Mouse (Mus musculus): Measurements from ENCODE around the gene Sct. TPM values are rescaled to one million over a fixed set of nuclear protein-coding genes. Genes with fewer than 3 reads are reported as not detected.

The Sct gene
- under 1 TPM in 1 of 2 experiments, not detected in 1; 0.48 TPM for total RNA-seq (2021)

DNA sequence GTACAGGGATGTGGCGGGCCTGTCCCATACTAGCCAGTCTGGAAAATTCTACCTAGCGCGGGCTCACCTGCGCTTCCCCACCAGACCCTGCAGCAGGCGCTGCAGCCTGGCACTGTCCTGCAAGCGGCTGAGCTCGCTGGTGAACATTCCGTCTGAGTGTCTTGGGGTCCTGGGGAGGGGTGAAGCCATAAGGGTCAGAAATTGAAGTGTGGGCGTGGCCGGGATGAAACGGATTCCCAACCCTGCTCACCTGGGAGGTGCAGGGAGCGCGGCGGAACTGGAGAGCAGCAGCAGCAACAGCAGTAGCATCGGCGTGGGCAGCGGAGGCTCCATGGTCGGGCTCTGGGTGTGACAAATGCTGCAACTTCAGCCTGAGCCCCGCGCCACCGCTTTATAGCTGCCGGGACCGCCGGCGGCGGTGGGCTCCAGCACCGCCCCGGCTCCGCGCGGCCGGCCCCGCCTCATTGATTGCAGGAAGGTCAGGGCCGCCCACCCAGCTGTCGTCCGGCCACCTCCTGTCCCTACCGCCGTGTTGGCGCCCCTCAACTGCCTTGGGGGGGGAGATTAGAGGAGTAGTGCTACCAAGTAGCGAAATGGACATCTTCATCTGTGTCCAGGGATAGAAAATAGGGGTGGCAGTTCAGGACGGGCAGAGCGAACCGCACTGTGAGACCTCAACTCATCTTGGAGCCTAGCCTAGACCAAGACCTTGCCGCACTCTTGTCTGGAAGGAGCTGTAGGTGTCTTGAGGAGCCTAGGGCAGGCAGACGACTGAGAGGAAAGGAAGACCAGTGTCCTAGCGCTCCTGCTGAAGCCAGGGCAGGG is at the start of gene Sct:
Gene Sct, minus strand, starts transcription at position 368 of the 825 bp plus-strand sequence.
- DNase-seq, result no peak
- intact Hi-C loops (cut with DNase I), result no loop called here

DNA sequence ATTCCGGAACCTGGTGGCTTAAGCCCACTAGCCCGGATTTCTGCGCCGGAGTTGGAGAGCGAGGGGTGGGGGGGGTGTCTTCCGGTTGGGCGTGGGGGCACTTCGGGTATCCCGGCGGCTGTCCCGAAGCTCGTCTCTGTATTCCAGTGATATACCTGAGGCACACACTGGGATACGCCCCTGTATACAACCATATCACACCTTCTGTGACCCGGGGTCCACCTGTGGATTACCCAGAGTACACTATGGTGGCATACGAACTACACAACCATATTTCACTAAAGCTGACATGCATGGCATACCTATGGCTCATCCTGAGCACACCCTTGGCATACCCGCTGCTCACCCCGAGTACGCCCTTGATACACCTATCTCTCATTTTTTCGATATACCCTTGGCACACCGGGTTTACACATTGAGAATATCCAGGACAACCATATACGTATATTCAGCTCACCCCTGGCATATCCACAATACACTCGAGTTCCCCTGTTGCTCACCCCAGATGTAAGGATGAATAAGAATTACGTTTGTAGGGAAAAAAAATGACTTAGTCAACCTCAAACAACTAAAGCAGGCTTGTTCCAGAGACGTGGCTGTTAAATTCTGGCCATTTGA is 49.5 kb upstream of the Sct start:
- intact Hi-C loops (cut with DNase I), result loop anchor here (5.0 kb wide), 1 partner anchor 64 kb away; the partner anchor contains the start of gene Taldo1
- DNase-seq, result no peak

DNA sequence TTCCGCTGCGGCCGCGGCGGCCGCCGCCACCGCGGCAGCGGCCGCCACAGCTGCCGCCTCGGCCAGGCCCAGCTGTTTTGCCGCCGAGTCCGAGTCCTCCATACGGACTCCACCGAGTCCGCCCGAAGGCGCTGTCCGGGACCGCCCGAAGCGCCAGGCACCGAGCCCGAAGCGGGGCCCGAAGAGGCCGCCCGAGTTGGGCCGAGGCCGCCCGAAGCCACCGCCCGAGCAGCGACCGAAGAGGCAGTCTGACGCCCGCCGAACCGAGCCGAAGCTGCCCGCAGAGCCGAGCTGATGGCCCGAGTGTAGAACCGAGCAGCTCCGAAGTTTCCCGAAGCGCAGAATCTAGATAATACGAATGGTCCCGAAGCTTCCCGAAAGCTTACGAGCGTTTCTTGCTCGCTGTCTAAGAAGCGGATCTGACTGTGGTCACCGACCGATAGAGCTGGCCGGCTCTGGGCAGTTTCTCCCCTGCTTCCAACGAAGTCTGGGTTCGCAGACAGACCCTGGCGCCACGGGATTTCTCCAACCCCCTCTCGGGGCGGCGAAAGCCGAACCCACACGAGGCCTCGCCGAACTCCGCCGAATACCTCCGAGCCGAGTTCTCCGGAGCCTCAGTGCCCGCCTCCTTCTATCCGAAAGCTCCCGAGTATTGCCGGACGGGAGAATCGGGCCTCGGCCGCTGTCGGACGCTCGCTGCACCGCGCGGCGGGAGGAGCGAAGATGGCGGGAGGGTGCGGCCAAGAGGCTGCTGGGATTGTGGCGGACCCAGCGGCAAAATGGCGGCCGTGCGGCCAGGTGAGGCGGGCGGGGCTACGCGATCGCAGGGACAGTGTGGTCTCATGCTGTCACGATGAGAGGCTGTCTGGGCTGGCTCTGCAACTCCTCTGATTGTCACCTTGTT is 48.8 kb upstream of the Sct start, which contains the start of the genes Deaf1 and Tmem80:
Gene Deaf1, minus strand, starts transcription at position 222 of the 904 bp plus-strand sequence.
Gene Tmem80, plus strand, starts transcription at position 271 of the 904 bp plus-strand sequence.
- peak; percentile 99 to 100 for DNase-seq
- intact Hi-C loops (cut with DNase I), result loop anchor here (5.0 kb wide), 1 partner anchor 65 kb away; the partner anchor contains the start of gene Taldo1

DNA sequence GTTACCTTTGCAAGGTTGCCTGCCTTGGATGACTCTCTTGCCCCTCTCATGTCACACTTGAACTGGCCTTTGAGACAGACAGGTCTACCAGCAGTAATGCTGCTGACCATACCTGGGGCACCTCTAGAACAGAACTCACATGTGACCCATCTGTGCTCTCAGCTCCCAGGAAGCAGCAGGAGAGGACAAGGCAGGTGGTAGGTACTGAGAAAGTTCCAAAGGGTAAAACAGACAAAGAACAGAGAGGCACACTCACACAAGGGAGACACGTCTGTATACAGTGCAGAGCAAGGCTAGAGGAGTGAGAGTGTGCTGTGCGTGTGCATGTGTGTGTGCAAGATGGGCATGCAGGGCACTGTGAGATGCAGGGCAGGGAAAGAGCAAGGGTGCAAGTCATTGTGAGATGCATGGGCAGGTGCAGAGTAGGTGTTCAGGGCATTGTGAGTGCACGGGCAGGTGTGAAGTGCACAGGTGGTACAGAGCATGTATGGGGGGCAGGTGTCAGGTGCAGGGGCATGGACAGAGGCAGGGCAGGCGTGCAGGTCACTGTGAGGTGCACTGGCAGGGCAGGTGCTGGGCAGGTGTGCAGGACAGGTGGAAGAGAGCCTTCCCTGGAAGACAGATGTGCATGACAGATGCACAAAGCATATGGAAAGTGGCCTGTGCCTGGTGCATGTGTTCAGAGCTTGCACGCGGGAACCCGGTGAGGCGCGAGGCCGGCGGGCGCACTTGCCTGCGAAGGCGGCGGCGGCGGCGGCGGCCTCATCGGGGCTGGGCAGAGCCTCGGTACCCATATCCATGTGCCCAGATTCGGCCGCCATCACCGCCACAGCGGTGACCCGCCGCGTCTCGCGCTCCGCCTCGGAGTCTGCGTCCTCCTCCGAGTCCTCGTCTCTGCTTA is 47.9 kb upstream of the Sct start:
- no peak for DNase-seq
- intact Hi-C loops (cut with DNase I), result loop anchor here (5.0 kb wide), 1 partner anchor 66 kb away; the partner anchor contains the start of gene Taldo1

DNA sequence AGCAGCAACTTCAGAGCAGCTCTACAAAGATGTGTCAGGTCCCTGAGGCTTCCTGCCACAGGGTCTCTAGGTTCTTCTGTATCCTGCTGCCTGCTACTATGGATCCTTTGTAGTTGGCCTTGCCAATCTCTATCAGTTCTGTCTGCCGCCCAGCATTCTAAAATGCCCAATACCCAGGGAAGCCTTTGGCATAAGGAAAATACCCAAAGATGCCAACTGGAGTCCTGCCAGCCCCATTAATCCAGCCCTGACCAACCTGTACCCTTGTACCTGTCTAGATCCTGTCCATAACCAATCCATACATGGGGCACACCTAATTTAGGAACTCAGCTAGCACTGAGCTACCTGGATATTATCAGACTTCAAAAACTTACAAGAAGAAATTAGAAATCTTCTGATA is 45.8 kb upstream of the Sct start:
- DNase-seq, result no peak
- intact Hi-C loops (cut with DNase I), result loop anchor here (5.0 kb wide), 1 partner anchor 68 kb away; the partner anchor contains the start of gene Taldo1

DNA sequence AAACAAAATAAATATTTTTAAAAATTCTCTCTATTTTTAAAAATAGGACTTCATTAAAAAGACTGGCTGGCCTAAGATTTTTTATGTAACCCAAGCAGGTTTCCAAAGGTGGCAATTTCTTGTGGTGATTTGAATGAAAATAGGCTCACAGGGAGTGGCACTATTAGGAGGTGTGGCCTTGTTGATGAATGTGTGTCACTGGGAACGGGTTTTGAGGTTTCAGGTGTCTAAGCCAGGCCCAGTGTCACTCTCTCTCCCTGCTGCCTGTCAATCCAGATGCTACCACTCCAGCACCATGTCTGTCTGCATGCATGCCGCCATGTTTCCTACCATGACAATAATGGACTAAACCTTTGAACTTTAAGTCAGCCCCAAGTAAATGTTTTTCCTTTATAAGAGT is 40.5 kb upstream of the Sct start:
- intact Hi-C loops (cut with DNase I), result no loop called here
- DNase-seq, result no peak

DNA sequence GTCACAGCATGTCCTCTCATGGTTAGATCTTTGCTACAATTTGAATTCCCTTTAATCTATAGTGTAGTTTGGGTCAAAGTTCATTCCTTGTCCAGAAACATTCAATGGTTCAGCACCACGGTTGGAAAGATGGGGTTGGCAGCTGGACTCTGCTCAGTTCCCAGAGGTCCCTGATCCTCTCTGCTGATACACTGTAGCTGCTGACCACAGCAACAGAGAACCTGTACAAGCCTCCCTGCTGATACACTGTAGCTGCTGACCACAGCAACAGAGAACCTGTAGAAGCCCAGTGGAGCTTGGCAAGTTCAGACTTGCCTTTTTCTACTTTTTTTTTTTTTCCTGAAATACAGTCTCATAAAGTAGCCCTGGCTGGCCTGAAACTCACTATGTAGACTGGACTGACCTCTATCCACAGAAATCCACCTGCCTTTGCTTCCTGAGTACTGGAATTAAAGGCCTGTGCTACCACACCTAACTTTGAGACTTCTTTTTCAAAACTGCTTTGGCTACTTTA is 38.7 kb upstream of the Sct start:
- no peak for DNase-seq
- intact Hi-C loops (cut with DNase I), result no loop called here

DNA sequence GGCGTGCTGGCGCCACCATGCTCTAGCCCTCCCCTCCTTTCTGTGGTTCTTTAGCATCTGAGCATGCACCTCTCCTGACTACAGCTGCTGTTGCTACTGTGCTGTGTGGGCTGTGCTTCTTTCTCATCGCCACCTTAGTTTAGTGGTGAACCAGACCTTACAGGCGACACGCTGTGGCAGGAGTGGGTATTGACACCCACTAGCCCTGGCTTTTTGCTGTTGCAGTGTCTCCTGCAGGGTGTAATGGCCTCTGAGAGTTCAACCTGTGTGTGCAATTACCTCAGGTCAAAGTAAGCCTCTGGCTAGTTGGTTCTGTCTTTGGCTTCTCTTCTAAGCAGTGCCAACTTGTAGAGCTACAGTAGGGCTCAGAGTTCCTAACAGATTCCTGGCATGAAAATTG is 37.0 kb upstream of the Sct start:
- DNase-seq, result peak; percentile 29 to 53
- intact Hi-C loops (cut with DNase I), result no loop called here

DNA sequence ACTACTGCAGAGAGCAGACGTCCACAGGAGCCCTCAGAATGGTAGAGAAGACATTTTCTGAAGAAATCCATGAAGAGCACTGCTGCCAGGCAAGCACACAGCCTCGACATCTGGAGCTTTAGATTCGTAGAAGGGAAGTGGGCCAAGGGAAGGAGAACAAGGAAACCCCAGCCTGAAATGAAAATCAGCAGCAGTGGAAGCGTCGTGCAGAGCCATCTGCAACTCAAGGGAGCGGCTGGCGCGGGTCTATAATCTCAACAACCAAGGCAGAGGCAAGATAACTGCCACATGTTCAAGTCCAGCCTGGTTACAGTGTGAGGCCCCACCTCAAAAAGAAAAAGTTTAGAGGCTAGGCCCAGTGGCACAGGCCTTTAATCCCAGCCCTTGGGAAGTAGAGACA is 36.1 kb upstream of the Sct start:
- no peak for DNase-seq
- intact Hi-C loops (cut with DNase I), result no loop called here

DNA sequence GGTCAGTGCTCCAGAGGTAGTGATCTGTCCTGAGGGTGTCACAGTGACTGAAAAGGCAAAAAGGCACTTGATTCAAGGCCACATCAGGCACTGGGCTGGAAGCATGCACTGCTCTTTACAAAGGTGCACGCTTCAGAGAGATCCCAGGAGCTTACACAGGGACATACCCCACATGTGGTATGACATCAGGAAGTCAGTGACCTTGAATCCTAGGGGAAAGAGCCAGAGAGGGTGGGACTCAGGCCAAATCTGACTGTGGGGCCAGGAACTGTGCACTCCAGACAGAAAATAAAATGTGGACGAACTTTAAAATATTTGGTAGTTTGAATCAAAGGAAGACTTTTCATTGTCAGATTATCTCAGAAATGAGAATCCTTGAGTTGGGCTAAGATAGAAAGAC is 35.5 kb upstream of the Sct start:
- intact Hi-C loops (cut with DNase I), result no loop called here
- no peak for DNase-seq

DNA sequence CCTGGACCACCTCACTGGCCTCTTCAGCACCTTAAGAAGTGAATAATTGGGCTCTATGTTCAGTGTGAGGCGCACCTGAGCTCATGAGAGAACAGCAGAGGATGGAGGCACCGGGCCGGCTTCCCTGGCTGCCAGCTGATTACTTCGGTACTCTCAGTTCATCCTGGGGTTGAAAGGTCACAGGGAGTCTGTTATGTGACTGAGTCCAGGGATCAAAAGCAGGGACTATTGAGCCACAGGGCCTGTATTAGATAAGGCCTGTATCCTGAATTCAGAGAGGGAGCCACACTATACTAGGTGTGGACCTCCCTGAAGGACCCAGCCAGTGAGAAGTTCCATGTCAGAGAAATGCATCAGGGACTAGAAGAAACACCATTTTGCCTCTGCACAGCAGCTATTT is 25.6 kb upstream of the Sct start:
- no peak for DNase-seq
- intact Hi-C loops (cut with DNase I), result no loop called here

DNA sequence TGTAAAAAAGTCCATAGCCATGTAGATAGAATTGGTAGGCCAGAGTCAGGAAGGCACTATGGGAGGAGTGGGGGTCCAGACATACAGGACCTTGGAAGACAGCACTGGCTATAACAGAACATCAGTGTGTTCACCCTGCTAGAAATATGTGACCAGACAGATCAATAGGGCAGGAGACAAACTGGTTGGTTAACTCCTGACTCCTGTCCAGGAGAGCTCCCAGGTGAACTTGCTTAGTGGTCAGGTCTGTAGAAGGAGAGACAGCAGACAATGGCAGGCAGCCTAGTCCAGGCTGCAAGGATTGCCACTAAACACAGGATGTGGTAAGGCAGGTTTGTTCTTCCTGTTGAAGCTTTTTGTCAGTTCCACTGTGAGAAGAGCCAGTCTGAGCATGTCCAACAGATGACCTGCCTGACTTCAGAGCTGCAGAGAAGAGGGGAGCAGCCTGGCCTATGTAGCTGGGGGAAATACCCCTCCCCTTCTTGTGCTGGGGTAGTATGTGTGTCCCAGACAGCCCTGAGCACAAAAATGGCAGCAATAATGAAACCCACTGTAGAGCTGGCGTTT is 23.9 kb upstream of the Sct start:
- no peak for DNase-seq
- intact Hi-C loops (cut with DNase I), result loop anchor here (1.0 kb wide), 1 partner anchor 15 kb away; no protein-coding TSS in a partner anchor

DNA sequence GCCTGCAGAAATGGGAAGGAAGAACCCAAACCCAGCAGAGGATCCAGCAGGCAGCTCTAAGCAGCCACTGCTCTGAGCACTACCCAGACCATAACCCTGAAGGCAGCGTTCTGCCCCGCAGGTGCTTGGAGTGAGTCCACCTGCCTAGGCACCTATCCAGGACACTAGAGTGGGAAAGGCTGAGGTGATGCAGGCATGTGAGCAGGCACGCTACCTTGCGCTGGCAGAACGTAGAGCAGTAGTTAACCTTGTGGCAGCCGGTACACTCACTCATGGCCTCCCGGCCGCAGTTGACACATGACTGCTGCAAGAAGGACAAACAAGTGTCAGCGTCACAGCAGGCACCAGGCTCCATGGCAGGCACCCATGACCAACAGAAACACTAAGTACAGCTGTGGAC is 22.5 kb upstream of the Sct start:
- intact Hi-C loops (cut with DNase I), result no loop called here
- no peak for DNase-seq

DNA sequence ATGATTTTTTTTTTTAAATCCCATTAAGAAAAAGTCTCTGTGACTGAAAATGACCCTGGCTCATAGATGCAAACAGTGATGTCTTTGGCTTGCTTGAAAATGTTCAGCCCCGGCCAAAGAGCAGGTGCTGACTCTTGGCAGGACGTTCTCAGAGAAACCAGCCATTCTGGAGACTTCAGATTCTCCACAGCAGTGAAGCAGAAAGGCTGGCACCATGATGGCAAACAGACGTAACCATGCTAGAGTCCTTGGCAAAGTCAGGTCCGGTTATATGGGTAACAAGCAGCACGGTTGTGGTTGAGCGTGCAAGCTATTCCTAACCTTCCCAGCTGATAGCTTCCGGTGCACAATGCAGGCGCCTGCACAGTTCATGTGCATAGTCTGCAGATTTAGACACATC is 20.2 kb upstream of the Sct start:
- DNase-seq, result no peak

DNA sequence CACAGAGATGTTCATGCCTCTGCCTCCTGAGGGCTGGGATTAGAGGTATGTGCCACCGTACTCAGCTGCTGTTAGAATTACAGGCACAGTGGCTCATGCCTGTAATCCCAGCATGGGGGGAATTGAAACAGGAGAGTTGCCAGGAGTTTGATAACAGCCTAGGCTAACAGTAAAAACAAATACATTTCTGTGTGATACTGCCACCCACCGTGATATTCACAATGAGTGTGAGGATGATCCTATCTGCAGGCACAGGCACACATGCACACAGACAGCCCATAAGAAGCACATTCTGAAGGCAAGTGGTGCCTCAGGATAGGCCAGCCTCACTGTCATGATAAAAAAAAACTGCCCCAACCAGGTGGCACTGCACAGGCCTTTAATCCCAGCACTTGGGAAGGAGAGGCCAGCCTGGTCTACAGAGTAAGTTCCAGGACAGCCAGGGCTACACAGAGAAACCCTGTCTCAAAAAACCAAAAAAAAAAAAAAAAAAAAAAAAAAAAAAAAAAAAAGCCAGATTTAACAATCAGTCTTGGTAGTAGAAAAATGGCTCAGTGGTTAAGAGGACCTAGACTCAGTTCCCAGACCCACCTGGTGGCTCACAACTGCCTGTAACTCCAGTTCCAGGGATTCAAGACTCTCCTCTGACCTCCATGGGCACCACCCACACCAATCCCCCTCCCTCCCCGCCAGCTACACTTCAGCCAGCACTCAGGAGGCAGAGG is 19.2 kb upstream of the Sct start:
- no peak for DNase-seq
- intact Hi-C loops (cut with DNase I), result no loop called here

More for the DNA sequence above, 20.2 kb upstream of the Sct start:
- intact Hi-C loops (cut with DNase I), result no loop called here

DNA sequence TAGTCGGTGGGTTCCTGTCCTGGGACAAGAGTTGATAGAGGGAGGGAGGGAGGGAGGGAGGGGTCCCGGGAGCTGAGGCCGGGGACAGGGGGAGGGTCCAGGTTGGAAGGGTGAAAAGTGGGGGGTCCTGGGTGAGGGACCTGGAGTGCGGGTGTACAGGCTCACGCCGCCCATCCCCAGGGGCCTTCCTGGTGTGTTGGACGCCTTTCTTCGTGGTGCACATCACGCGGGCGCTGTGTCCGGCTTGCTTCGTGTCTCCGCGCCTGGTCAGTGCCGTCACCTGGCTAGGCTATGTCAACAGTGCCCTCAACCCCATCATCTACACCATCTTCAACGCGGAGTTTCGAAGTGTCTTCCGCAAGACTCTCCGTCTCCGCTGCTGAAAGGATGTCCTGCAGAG is 15.5 kb upstream of the Sct start:
- no peak for DNase-seq
- intact Hi-C loops (cut with DNase I), result no loop called here

DNA sequence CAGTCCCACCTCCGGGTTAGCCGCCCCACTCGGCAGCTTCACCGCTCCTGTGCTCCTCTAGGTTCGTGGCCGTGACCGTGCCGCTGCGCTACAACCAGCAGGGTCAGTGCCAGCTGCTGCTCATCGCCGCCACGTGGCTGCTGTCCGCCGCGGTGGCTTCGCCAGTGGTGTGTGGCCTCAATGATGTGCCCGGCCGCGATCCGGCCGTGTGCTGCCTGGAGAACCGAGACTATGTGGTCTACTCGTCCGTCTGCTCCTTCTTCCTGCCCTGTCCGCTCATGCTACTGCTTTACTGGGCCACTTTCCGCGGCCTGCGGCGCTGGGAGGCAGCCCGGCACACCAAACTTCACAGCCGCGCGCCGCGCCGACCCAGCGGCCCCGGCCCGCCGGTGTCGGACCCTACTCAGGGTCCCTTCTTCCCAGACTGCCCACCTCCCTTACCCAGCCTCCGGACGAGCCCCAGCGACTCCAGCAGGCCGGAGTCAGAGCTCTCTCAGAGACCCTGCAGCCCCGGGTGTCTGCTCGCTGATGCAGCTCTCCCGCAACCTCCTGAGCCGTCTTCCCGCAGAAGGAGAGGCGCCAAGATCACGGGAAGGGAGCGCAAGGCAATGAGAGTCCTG is 15.0 kb upstream of the Sct start:
- DNase-seq, result peak; percentile 32 to 51
- intact Hi-C loops (cut with DNase I), result no loop called here

All from heart, postnatal 10 days (tissue).